Mouse (Mus musculus) intestine, embryonic 14.5 days (tissue): Measurements from ENCODE around the gene Nav2. TPM values are rescaled to one million over a fixed set of nuclear protein-coding genes. Genes with fewer than 3 reads are reported as not detected.
A peak's percentile ranks its signal among the peaks of the same experiment; 100 is the strongest.

ENCODE experiments used
- ATAC-seq: fragments of 200-750 bp; cut with Nextera tagmentation; replicated peaks from 2 replicates; pipeline ENCODE4 v1.8.0; 2017; ENCODE audit warnings: low read depth, moderate number of reproducible peaks, moderate TSS enrichment, moderate library complexity; ENCODE audit not compliant: low FRiP score, low TSS enrichment
- DNase-seq: peaks from one replicate; pipeline ENCODE4 v3.0.0-alpha.2; 2018; ENCODE audit warnings: low spot score
- H3K27ac ChIP-seq: fragments of 300-500 bp; sonication (generic); 2 replicates; pipeline ENCODE4 v1.5.1; 2014; ENCODE audit warnings: low read depth, mild to moderate bottlenecking, control low read depth
- H3K27me3 ChIP-seq: fragments of 300-500 bp; sonication (generic); replicated peaks from 2 replicates; pipeline ENCODE4 v1.6.1; 2014; ENCODE audit warnings: low read length, control low read depth; ENCODE audit not compliant: control insufficient read depth, insufficient read depth
- H3K36me3 ChIP-seq: fragments of 300-500 bp; sonication (generic); 2 replicates; pipeline ENCODE4 v1.6.1; 2014; ENCODE audit warnings: low read length, control low read depth; ENCODE audit not compliant: control insufficient read depth, insufficient read depth
- H3K4me1 ChIP-seq: fragments of 300-500 bp; sonication (generic); replicated peaks from 2 replicates; pipeline ENCODE4 v1.6.1; 2014; ENCODE audit warnings: low read length, control low read depth, mixed read lengths; ENCODE audit not compliant: control insufficient read depth, insufficient read depth
- H3K4me2 ChIP-seq: fragments of 300-500 bp; sonication (generic); 2 replicates; pipeline ENCODE4 v1.6.1; 2014; ENCODE audit warnings: low read length
- H3K4me3 ChIP-seq: fragments of 300-500 bp; sonication (generic); 2 replicates; pipeline ENCODE4 v1.5.1; 2014; ENCODE audit warnings: low read depth, low read length, control low read depth, mixed read lengths
- H3K9ac ChIP-seq: fragments of 300-500 bp; sonication (generic); 2 replicates; pipeline ENCODE4 v1.6.1; 2014; ENCODE audit warnings: mild to moderate bottlenecking, low read length
- H3K9me3 ChIP-seq: fragments of 300-500 bp; sonication (generic); 2 replicates; pipeline ENCODE4 v1.6.1; 2016; ENCODE audit warnings: low read length, control low read depth; ENCODE audit not compliant: control insufficient read depth
- WGBS: fragments of 180-500 bp; shearing (Covaris S2); extraction: QIAGEN DNeasy Blood & Tissue Kit; methylation state at CpG from one replicate; pipeline ENCODE4 v1.1.7; 2014; 5-methylcytosine and 5-hydroxymethylcytosine counted together
- polyA plus RNA-seq: library from polyadenylated mRNA; unstranded; fragments of >200 nt; fragmentation: Nextera tagmentation; extraction: Ambion mirVana; gene quantifications from 2 replicates; pipeline ENCODE4 v1.2.1, GENCODE M21; 2014

Gene Nav2
- polyA plus RNA-seq, 1 experiment from 2014 or later: 31.5 TPM

DNA sequence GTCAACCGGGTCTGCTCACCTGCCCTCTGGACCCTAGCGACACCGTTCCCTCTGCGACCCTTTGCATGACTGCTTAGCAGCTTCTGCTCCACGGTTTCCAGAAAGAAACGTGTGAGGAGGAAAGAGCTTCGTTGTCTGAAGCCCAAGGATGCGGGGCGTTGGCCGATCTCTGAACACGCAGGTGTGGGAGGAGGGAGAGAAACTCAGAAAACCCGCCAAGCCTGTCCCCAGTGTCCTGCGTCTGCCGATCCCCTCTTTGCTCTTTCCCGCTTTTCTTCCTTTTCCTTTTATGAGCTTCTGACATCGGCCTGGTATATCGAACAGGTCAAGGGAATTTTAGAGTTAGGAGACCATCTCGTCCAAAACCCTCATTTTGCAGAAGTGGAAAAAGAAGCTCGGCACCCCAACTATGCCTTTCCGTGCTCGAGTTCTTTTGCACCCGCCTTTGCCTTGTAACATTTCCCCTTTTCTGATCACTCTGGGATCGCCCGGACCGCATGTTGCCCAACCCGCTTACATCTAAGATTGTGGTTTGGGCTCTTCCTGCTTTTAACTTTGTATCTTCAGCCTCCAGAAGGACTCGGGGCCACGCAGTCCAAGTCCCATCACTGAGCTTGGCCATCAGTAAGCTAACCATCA, 26.4 kb upstream of the Nav2 start:
- Histone ChIP-seq H3K36me3 (peaks cover 7% of the 10 kb centered on the region), H3K9me3 (no peaks in the 10 kb centered on the region), H3K27me3 (0 out of 2 replicates have a peak, but pooled peaks cover 3% of the 10 kb centered on the region), H3K27ac (0 out of 2 replicates have a peak overlapping the region, but pooled peaks have one; percentile 89), H3K4me2 (peak overlapping the region; percentile 85), H3K9ac (peak overlapping the region; percentile 90), H3K4me3 (peak overlapping the region; percentile 80), H3K4me1 (peaks cover 21% of the 10 kb centered on the region)
- 1% methylated on average over 28 of the region's 28 CpGs for WGBS
- DNase-seq (peak; percentile 75), ATAC-seq (no peak)

DNA sequence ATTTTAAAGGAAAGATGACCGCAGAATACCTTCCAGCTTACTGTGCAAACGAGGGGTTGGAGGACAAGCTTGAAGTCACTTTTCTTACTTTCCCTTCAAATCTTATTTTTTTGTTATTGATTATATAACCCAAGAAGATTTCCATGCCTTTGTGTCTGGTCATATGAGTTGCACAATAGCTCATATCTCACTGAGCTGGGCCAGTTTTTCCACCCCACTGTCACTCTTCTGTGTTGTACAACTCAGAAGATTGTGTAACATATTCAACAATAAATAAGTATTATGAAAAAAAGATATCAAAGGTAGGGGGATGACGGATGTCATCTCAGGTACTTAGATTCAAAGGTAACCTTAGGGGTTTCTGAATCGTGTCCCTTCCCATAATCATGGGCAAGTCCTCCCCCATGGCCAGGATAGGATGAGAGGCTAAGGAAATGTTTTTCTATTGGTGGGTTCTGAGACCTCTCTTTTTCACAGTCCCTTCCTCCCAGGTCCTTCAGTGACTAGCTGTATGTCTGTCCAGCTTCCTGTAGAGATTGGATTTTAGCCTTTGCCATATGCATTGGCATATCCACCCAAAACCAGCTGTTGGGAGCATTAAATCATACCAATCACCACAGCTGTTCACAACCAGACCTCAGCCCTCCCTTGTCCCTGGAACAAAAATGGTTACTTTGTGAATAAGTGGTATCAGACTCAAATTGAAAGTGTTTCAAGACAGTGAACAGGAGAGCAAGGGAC, 24.8 kb upstream of the Nav2 start:
- H3K9me3 ChIP-seq: no peaks in the 10 kb centered on the region
- 87% methylated on average over 4 of the region's 4 CpGs for WGBS
- no peaks in the 10 kb centered on the region for H3K36me3 ChIP-seq
- ATAC-seq (no peak), DNase-seq (no peak)
- 0 out of 2 replicates have a peak, but pooled peaks cover 3% of the 10 kb centered on the region for H3K27me3 ChIP-seq
- no peak overlapping the region for H3K9ac ChIP-seq
- no peak overlapping the region for H3K27ac ChIP-seq
- H3K4me3 ChIP-seq: no peak overlapping the region
- H3K4me2 ChIP-seq: no peak overlapping the region
- peaks cover 21% of the 10 kb centered on the region for H3K4me1 ChIP-seq

DNA sequence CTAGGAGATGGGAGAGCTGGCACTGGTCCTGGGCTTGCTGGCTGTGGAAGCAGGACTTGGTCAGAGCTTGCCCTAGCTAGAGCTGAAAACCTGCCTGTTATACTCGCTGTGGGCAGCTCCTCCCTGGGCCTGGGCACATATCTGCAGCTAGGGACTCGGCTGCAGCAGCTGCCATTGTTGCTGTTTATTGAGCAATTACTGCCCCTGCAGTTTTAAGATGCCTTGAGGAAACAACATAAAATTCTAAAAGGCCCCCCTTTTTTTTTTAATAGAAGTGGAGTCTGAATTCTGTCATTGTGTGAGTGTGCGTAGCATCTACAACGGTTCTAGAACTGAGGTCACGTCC, 24.3 kb upstream of the Nav2 start:
- WGBS: 62% methylated on average over 5 of the region's 5 CpGs
- no peak for ATAC-seq
- no peak overlapping the region for H3K4me2 ChIP-seq

DNA sequence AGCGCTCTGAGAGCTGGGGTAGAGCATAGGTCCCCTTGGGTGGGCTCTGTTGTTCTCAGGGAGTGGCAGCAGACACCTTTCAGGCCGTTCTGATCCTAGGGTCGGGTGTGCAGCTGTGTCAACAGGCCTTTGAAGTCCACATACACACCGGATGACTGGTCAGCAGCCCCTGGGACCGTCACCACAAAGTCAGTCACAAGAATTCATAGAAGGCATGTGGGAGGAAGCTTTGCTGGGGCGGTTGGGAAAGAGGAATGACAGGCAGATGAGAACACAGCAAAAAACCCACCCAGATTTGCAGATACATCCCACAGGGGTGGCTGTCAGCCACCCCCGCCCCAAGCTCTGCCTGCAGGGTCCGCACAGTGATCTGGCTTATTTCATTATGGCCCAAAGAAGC, 20.5 kb upstream of the Nav2 start:
- 32% methylated on average over 8 of the region's 8 CpGs for WGBS
- H3K4me1 ChIP-seq: peaks cover 9% of the 10 kb centered on the region
- H3K9ac ChIP-seq: no peak overlapping the region
- H3K4me2 ChIP-seq: no peak overlapping the region
- no peaks in the 10 kb centered on the region for H3K9me3 ChIP-seq
- no peaks in the 10 kb centered on the region for H3K36me3 ChIP-seq
- 0 out of 2 replicates have a peak, but pooled peaks cover 3% of the 10 kb centered on the region for H3K27me3 ChIP-seq
- no peak overlapping the region for H3K27ac ChIP-seq
- ATAC-seq (no peak), DNase-seq (no peak)
- H3K4me3 ChIP-seq: no peak overlapping the region

More for the DNA sequence above, 24.3 kb upstream of the Nav2 start:
- Histone ChIP-seq H3K27ac (no peak overlapping the region), H3K36me3 (no peaks in the 10 kb centered on the region), H3K9me3 (no peaks in the 10 kb centered on the region), H3K9ac (no peak overlapping the region), H3K27me3 (0 out of 2 replicates have a peak, but pooled peaks cover 3% of the 10 kb centered on the region), H3K4me3 (no peak overlapping the region), H3K4me1 (peaks cover 18% of the 10 kb centered on the region)
- no peak for DNase-seq

DNA sequence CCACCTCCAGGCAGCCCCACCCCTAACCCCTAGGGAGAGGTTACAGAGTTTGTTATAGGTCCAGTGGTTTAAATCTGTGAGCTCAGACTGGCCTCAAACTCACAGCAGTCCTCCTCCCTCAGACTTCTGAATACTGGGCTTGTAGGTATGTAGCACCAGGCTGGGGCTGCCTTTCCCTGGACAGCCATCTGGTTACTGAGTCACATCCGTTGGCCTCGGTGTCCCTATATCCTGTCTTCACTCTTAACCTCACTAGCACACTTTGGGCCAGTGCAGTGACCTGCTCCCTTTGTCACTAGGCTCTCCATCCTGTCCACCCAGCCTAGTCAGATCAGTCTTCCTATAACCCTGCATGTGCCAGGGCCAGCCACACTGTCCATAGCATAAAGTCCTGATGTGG, 19.8 kb upstream of the Nav2 start:
- DNase-seq (no peak), ATAC-seq (no peak)
- Histone ChIP-seq H3K36me3 (no peaks in the 10 kb centered on the region), H3K9me3 (no peaks in the 10 kb centered on the region), H3K4me3 (no peak overlapping the region), H3K27ac (no peak overlapping the region), H3K27me3 (0 out of 2 replicates have a peak, but pooled peaks cover under 1% of the 10 kb centered on the region), H3K9ac (no peak overlapping the region), H3K4me2 (no peak overlapping the region), H3K4me1 (peaks cover 9% of the 10 kb centered on the region)
- WGBS: 76% methylated on average over 2 of the region's 2 CpGs

DNA sequence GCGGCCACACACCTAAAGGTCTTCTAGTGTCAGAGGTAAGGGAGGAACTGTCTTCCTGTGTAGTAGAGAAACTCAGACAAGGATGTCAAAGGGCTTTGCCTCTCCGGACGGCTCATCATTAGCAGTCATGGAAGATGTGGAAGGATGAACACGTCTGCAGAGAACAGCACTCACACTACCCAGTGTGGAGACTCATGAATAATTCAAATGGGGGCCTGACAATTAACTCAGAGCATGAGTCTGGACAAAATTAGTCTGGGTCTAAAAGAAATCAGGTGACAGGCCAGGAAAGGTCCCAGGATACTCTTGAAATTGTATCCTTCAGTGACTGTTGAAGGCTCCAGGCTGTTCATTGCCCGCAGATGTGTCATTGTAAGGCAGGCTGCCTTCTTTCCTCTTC, 17.5 kb upstream of the Nav2 start:
- H3K4me1 ChIP-seq: peaks cover 9% of the 10 kb centered on the region
- no peaks in the 10 kb centered on the region for H3K27me3 ChIP-seq
- no peak overlapping the region for H3K9ac ChIP-seq
- H3K9me3 ChIP-seq: no peaks in the 10 kb centered on the region
- 76% methylated on average over 5 of the region's 5 CpGs for WGBS
- no peaks in the 10 kb centered on the region for H3K36me3 ChIP-seq
- ATAC-seq: no peak
- H3K4me3 ChIP-seq: no peak overlapping the region
- no peak for DNase-seq
- no peak overlapping the region for H3K27ac ChIP-seq
- no peak overlapping the region for H3K4me2 ChIP-seq

DNA sequence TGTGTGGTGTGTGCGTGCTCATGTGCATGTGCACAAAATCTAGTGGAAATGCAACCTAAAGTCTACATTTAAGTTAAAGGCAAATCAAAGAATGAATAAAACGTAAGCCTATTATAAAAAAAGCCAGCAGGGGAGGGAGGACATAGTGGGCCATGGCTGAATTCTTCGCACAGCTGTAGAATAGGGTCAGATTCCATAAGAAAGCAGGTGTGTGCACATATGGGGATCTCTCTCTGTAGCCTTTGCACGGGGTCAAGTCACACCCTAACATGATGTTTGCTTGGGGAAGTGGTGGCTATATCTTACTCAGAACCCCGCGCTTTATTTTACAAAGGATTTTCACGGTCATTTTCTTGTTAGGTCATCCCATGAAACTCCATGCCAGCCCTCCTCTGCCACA, 15.4 kb upstream of the Nav2 start:
- no peak overlapping the region for H3K4me3 ChIP-seq
- no peaks in the 10 kb centered on the region for H3K36me3 ChIP-seq
- H3K9me3 ChIP-seq: no peaks in the 10 kb centered on the region
- ATAC-seq: no peak
- H3K9ac ChIP-seq: no peak overlapping the region
- 90% methylated on average over 7 of the region's 7 CpGs for WGBS
- H3K27ac ChIP-seq: no peak overlapping the region
- no peaks in the 10 kb centered on the region for H3K27me3 ChIP-seq
- no peak for DNase-seq
- H3K4me1 ChIP-seq: peaks cover 5% of the 10 kb centered on the region
- H3K4me2 ChIP-seq: no peak overlapping the region

DNA sequence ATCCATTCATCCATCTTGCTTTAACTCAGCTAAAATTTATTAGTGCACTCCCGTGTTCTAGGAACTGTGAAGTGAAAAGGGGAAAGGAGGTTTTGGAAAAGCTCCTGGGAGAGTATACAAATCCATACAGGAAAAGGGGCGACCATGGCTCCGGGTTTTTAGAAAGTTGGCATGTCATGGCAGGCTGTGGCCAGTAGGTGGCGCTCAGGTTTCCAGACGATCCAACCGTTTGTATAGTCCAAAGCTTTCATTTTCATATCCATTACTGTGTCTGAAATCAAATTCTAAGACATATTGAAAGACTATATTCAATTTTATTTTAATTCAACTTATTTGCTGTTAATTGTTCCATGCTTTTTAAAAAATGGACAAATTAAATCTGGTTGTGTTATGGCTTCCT, 14.4 kb upstream of the Nav2 start:
- DNase-seq (peak; percentile 88), ATAC-seq (0 out of 2 replicates have a peak, but pooled peaks have one; percentile 43)
- H3K36me3 ChIP-seq: no peaks in the 10 kb centered on the region
- WGBS: 1% methylated on average over 6 of the region's 6 CpGs
- H3K4me3 ChIP-seq: no peak overlapping the region
- no peaks in the 10 kb centered on the region for H3K9me3 ChIP-seq
- H3K4me1 ChIP-seq: no peaks in the 10 kb centered on the region
- H3K27ac ChIP-seq: no peak overlapping the region
- H3K9ac ChIP-seq: no peak overlapping the region
- no peak overlapping the region for H3K4me2 ChIP-seq
- H3K27me3 ChIP-seq: no peaks in the 10 kb centered on the region

DNA sequence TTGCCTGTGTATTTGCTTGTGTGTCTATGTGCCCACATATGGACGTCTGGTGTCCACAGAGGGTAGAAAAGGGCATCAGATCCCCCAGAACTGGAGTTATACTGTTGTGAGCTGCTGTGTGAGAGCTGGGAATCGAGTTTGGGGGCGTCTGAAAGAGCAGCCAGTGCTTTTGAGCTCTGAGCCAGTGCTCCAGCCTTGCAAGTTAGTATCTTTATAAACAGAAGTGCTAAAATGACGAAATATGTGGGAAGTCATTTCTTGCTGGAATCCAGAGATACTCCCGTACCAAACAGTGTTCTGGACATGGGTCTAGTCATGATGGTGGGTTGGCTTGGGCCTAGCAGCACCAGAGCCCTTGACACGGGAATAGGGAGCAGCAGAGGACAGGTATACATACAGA, 13.8 kb upstream of the Nav2 start:
- Histone ChIP-seq H3K4me2 (no peak overlapping the region), H3K9me3 (no peaks in the 10 kb centered on the region), H3K36me3 (no peaks in the 10 kb centered on the region), H3K4me1 (no peaks in the 10 kb centered on the region), H3K9ac (no peak overlapping the region), H3K4me3 (no peak overlapping the region), H3K27ac (no peak overlapping the region), H3K27me3 (no peaks in the 10 kb centered on the region)
- DNase-seq: no peak
- WGBS: 60% methylated on average over 6 of the region's 6 CpGs
- ATAC-seq: no peak
